Mouse (Mus musculus): Measurements from ENCODE around the gene Klrg1. TPM values are rescaled to one million over a fixed set of nuclear protein-coding genes. Genes with fewer than 3 reads are reported as not detected.

Klrg1 gene
- total RNA-seq (2023) = not detected in 4 replicates

DNA sequence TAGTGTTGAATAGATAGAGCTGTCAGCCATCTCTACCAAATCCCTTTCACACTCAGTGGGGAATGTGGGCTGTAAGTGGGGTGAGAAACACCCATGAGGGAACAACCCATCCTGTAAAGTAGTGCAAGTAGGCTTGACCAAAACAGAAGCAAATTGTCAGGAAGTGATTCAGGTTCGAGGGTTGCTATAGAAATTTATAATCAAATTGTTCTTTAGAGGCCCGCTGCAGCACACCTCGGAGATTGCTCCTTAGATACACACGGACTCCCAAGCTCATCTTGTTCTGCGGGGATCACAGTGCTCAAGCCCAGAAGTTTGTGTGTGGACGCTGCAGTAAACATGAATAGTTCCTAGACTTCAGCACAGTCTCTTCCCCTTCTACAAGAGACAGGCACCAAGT lies at the start of gene Klrg1:
Gene Klrg1 (minus strand): TSS at position 101 of the 400 bp plus-strand sequence.

DNA sequence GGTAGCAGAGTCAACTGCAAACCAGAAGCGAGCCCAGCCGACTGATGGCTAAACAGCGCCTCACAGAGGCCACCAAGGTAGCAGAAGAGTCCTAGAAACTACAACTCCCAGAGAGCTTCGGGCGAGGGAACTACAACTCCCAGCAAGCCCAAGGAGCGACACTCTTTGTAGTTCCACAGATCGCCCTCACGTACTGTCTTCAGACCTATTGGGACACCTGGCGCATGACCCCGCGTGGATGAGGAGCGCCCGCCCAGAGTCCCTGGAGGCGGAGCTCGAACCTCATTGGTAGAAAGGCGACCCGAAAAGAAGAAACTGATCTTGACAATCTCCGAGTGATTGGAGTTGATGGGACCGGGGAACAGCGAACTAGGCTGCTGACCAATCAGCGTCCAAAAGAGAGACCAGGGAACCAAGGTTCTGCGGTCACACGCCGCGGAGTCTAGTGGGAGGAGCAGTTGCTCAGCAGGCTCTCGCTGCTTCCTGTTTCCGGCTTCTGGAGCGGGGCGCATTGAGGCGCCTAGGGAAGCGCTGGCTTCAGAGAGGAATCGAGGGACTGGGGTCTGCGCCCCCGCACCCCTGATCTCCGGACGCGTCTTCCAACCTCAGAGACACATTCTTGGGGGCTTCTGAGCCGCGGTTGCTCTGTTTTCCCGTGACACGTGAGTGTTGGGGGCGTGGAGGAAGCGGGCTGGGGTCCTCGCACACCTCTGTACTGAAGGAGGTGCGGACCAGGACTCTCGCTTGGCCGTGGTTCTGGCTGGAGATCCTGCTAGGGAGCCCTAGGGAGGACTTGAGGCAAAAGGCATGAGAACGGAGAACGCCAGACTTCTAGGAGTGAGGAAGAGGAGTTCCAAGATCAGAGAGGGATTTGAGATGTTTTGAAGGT lies 26.1 kb upstream of the Klrg1 start, which contains the start of gene M6pr:
Gene M6pr (plus strand): TSS at position 216 of the 889 bp plus-strand sequence.

Other genes starting within 250 kb of the Klrg1 start
- 131 to 142 TPM (median 137 TPM) in 4 replicates for gene M6pr, start 25.8 kb upstream of the Klrg1 start, total RNA-seq (2023)
- 42.8 to 53.1 TPM (median 49.9 TPM) in 4 replicates for gene Phc1, start 57.7 kb upstream of the Klrg1 start, total RNA-seq (2023)
- not detected in 4 replicates for gene Rimklb, start 215.9 kb upstream of the Klrg1 start, total RNA-seq (2023)
- not detected in 4 replicates for gene Mfap5, start 223.0 kb upstream of the Klrg1 start, total RNA-seq (2023)

All from B cell, adult 62 days (primary cell).